Mouse (Mus musculus): ENCODE measurements around the gene Iqcg.

DNA sequence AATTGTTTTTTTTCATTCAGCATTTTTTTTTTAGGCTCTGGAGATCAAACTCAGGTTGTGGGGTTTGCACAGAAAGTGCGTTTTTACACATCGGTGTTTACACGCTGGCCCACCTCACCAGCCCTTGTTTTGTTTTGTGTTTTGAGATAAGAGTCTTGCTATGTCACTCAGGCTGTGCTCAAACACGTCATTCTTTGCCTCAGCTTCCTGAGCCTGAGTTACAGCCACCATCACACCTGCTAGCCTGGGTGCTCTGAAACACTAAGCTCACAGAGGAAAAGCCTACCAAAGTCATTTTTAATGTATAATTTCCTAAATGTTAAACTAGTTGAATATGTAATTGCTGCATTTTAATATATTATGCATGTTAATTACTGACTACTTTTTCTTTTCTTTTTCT is 74.6 kb downstream of the Iqcg start:
- no peak for TF ChIP-seq GABPA (IDR thresholded peaks at IDR 0.05; ENCODE audit: insufficient replicate concordance, low read depth, low read length)
- TF ChIP-seq TBP (conservative IDR thresholded peaks at IDR 0.05; ENCODE audit: low read depth, low read length) = no peak
- TF ChIP-seq NELFE (IDR thresholded peaks at IDR 0.05; ENCODE audit: low read depth, low read length) = no peak
- TF ChIP-seq CTCF (conservative IDR thresholded peaks at IDR 0.05 in 1 of 2, IDR thresholded peaks at IDR 0.05 in 1 of 2; ENCODE audit: low read depth in 2 of 2, low read length in 2 of 2) = no peak
- TF ChIP-seq HCFC1 (IDR thresholded peaks at IDR 0.05; ENCODE audit: low read depth, low read length) = no peak
- no peak for TF ChIP-seq CHD2 (IDR thresholded peaks at IDR 0.05; ENCODE audit: low read length)
- TF ChIP-seq POLR2A (IDR thresholded peaks at IDR 0.05; ENCODE audit: low read depth, low read length) = no peak
- TF ChIP-seq EP300 (IDR thresholded peaks at IDR 0.05; ENCODE audit: low read length) = no peak
